Mouse (Mus musculus) kidney, postnatal 0 days (tissue): ENCODE measurements around the gene Aqp12. TPM values are rescaled to one million over a fixed set of nuclear protein-coding genes. Genes with fewer than 3 reads are reported as not detected.

ENCODE experiments used
- ATAC-seq: fragments of 200-750 bp; cut with Nextera tagmentation; replicated peaks from 2 replicates; pipeline ENCODE4 v1.8.0; 2017; ENCODE audit warnings: low read depth, moderate number of reproducible peaks, moderate TSS enrichment, moderate library complexity; ENCODE audit not compliant: low FRiP score
- DNase-seq: peaks from one replicate; pipeline ENCODE4 v3.0.0-alpha.2; 2016; ENCODE audit warnings: low spot score
- H3K27ac ChIP-seq: fragments of 300-500 bp; sonication (generic); 2 replicates; pipeline ENCODE4 v1.5.1; 2014; ENCODE audit warnings: mild to moderate bottlenecking
- H3K27me3 ChIP-seq: fragments of 300-500 bp; sonication (generic); 2 replicates; pipeline ENCODE4 v1.6.1; 2014; ENCODE audit warnings: low read length, mixed read lengths; ENCODE audit not compliant: insufficient read depth
- H3K36me3 ChIP-seq: fragments of 300-500 bp; sonication (generic); 2 replicates; pipeline ENCODE4 v1.6.1; 2014; ENCODE audit warnings: low read length, mixed read lengths; ENCODE audit not compliant: insufficient read depth
- H3K4me1 ChIP-seq: fragments of 300-500 bp; sonication (generic); replicated peaks from 2 replicates; pipeline ENCODE4 v1.6.1; 2014; ENCODE audit warnings: antibody characterized with exemption, low read length, mixed read lengths; ENCODE audit not compliant: insufficient read depth
- H3K4me2 ChIP-seq: fragments of 300-500 bp; sonication (generic); 2 replicates; pipeline ENCODE4 v1.6.1; 2014; ENCODE audit warnings: mild to moderate bottlenecking, low read length, moderate library complexity, mixed read lengths
- H3K4me3 ChIP-seq: fragments of 300-500 bp; sonication (generic); replicated peaks from 2 replicates; pipeline ENCODE4 v1.5.1; 2014; ENCODE audit warnings: low read depth, low read length
- H3K9ac ChIP-seq: fragments of 300-500 bp; sonication (generic); 2 replicates; pipeline ENCODE4 v1.6.1; 2014; ENCODE audit warnings: low read depth, low read length
- H3K9me3 ChIP-seq: fragments of 300-500 bp; sonication (generic); replicated peaks from 2 replicates; pipeline ENCODE4 v1.6.1; 2016; ENCODE audit warnings: low read length, inconsistent platforms, mixed read lengths
- CTCF ChIP-seq: IDR thresholded peaks from 2 replicates; pipeline ENCODE4 v1.5.1; 2016; ENCODE audit warnings: antibody characterized with exemption, low read depth, mild to moderate bottlenecking, moderate library complexity
- WGBS: fragments of 180-500 bp; shearing (Covaris S2); extraction: QIAGEN DNeasy Blood & Tissue Kit; methylation state at CpG from one replicate; pipeline ENCODE4 v1.1.7; 2014; 5-methylcytosine and 5-hydroxymethylcytosine counted together
- polyA plus RNA-seq: library from polyadenylated mRNA; unstranded; fragments of >200 nt; fragmentation: Nextera tagmentation; extraction: Ambion mirVana; gene quantifications from 2 replicates; pipeline ENCODE4 v1.2.1, GENCODE M21; 2015

The Aqp12 gene
- polyA plus RNA-seq, 1 experiment from 2014 or later = not detected

DNA sequence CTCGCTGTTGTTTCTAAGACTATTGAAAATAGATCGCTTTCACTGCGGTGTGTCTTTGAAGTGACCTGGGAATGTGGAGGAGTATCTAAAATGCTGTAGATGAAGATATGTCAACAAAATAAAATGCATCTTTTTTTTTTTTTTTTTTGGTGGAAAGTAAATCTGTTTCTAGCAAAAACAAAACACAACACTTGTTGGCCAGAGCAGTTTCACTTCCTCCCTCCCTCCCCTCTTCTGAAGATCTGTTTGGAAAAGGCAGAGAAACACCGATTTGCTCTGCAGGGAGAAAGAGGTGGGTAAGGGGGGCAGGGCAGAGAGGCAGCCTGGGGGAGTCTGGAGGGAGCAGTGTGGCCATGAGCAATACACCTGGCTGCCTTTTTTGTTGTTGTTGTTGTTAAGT is 7.2 kb downstream of the Aqp12 start:
- DNase-seq (no peak), ATAC-seq (no peak)
- H3K9me3 ChIP-seq = no peaks in the 10 kb centered on the region
- H3K4me1 ChIP-seq = no peaks in the 10 kb centered on the region
- no peak overlapping the region for H3K27ac ChIP-seq
- H3K9ac ChIP-seq = no peak overlapping the region
- H3K4me2 ChIP-seq = no peak overlapping the region
- no peak for TF ChIP-seq CTCF
- no peak overlapping the region for H3K4me3 ChIP-seq
- 73% methylated on average over 4 of the region's 4 CpGs for WGBS
- no peaks in the 10 kb centered on the region for H3K27me3 ChIP-seq
- H3K36me3 ChIP-seq = no peaks in the 10 kb centered on the region

DNA sequence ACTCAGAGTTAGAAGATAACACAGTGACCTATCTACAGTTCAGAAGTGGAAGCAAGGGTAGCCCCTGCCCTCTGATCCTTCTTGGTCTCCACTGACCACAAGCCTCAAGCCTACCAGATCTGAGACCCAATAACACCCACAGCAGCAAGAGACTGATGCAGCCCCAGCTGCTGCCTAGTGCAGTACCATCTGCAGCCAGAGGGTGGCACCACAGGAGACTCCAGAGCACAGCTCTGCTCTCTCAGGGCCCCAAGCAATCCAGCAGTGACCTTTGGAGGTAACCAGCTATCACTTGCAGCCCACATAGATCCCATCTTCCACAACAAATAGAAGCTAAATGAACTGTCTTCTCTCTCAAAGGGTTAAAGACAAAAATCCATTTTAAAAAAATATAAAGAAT is 8.3 kb downstream of the Aqp12 start:
- no peaks in the 10 kb centered on the region for H3K36me3 ChIP-seq
- no peaks in the 10 kb centered on the region for H3K27me3 ChIP-seq
- no peak overlapping the region for H3K9ac ChIP-seq
- ATAC-seq = no peak
- H3K9me3 ChIP-seq = no peaks in the 10 kb centered on the region
- no peaks in the 10 kb centered on the region for H3K4me1 ChIP-seq
- TF ChIP-seq CTCF = peak; percentile 85
- DNase-seq = peak; percentile 77
- H3K4me2 ChIP-seq = no peak overlapping the region
- no peak overlapping the region for H3K4me3 ChIP-seq
- H3K27ac ChIP-seq = no peak overlapping the region

DNA sequence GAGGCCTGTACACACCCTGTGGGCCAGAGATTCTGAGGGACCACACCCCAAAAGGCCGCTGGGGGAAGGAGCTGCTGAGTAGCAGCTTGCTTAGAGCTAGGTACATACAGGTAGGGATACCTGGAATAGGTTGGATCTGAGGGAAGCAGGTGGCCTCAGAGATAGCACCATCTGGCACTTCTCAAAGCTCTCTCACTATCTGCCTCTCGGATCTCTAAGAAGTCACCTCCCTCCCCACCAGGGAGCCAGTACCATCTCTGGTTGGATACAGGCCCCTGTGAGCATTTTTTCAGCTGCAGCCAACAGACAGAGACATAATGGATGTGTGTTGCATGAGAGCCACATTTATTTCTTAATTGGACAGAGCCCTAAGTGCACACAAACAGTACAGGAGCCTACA is 9.0 kb downstream of the Aqp12 start:
- Histone ChIP-seq H3K27ac (no peak overlapping the region), H3K36me3 (no peaks in the 10 kb centered on the region), H3K4me3 (no peak overlapping the region), H3K9ac (no peak overlapping the region), H3K4me1 (no peaks in the 10 kb centered on the region), H3K9me3 (no peaks in the 10 kb centered on the region), H3K27me3 (no peaks in the 10 kb centered on the region), H3K4me2 (no peak overlapping the region)
- no peak for TF ChIP-seq CTCF
- 67% methylated on average over 2 of the region's 2 CpGs for WGBS
- DNase-seq = no peak
- no peak for ATAC-seq

DNA sequence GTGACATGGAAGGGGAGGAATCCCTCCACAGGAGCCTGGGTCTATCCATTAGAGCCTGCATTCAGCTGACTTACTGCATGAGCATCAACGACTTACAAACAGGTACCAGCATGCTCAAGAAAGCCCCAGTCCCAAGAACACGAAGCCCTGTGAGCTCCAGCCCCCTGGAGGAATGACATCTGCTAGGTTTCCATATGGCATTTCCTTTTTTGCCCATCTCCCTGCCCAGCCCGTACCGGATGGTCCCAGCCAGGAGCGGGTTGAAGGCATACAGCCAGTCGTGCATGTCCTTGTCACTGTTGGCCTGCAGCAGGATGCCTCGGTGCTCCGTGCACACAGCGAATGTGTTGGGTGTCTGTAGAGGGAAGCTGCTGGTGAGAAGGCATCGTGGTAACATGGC is 12.6 kb downstream of the Aqp12 start:
- DNase-seq (no peak), ATAC-seq (no peak)
- Histone ChIP-seq H3K4me2 (no peak overlapping the region), H3K27ac (no peak overlapping the region), H3K27me3 (no peaks in the 10 kb centered on the region), H3K9ac (no peak overlapping the region), H3K4me1 (no peaks in the 10 kb centered on the region), H3K9me3 (no peaks in the 10 kb centered on the region), H3K36me3 (no peaks in the 10 kb centered on the region), H3K4me3 (no peak overlapping the region)
- WGBS = 80% methylated on average over 10 of the region's 10 CpGs
- no peak for TF ChIP-seq CTCF

DNA sequence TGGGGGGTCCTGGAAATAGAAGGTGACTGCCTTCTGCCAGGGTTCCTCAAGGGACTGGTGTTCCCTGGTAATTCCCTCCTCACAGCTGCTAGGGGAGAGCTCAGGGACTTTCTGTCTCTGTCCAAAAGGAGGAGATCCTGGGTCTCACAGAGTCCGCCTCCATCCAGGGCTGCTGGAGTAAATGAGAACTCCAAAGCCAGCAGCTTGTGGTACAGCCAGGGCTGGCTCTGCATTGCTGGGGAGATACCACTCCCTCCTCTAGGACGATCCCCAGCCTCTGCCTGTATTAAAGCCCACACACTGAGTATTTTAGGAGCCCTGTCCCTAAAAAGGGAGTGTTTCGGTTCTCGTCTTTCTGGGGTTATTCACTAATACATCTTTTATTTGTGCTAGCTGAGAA is 14.5 kb downstream of the Aqp12 start:
- no peaks in the 10 kb centered on the region for H3K36me3 ChIP-seq
- ATAC-seq = no peak
- H3K4me1 ChIP-seq = no peaks in the 10 kb centered on the region
- TF ChIP-seq CTCF = no peak
- no peak for DNase-seq
- 73% methylated on average over 4 of the region's 4 CpGs for whole genome bisulfite sequencing
- no peak overlapping the region for H3K27ac ChIP-seq
- H3K4me3 ChIP-seq = no peak overlapping the region
- no peak overlapping the region for H3K4me2 ChIP-seq
- no peaks in the 10 kb centered on the region for H3K27me3 ChIP-seq
- H3K9me3 ChIP-seq = no peaks in the 10 kb centered on the region
- H3K9ac ChIP-seq = no peak overlapping the region

DNA sequence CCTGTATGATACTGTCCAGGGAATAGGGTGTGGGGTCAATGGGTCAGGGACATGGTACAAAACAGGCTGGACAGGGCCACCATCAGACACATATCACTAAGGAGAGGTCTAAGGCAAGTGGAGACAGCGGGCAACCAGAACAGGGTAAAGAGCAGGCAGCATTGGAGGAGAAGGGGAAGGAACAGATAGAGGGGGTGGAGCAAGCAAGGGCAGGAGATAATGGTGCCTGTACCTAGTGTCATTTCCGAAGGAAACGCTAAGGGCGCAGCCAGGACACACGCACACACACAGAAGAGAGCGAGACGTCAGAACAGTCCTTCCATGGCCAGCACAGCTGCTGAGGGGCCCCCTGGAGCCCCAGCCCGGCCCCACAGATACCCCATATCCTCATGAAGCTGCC is 20.5 kb downstream of the Aqp12 start:
- WGBS = 80% methylated on average over 8 of the region's 8 CpGs
- ATAC-seq = no peak
- Histone ChIP-seq H3K27me3 (no peaks in the 10 kb centered on the region), H3K4me1 (no peaks in the 10 kb centered on the region), H3K9me3 (no peaks in the 10 kb centered on the region), H3K4me2 (no peak overlapping the region), H3K36me3 (no peaks in the 10 kb centered on the region), H3K4me3 (no peak overlapping the region), H3K9ac (no peak overlapping the region), H3K27ac (no peak overlapping the region)
- DNase-seq = no peak
- no peak for TF ChIP-seq CTCF

DNA sequence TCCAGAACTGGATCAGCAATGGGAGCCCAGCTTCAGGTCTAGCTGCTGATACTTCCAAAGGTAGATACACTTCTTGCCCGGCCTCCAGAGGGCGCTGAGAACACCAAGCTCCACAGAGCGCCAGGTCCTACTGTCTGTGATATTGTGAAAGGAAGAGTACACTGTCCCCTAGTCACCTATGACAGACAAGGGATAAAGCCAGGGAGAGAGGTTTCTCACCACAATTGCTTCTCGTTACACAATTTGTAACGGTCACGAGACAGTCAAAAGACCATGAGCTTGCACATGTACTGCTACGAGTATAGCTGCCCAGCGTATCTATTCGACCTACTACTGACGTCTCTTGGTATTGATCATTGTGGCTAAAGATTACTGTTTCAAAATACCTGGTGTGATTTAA is 23.3 kb downstream of the Aqp12 start:
- no peak overlapping the region for H3K4me2 ChIP-seq
- H3K27ac ChIP-seq = no peak overlapping the region
- no peak for TF ChIP-seq CTCF
- no peak overlapping the region for H3K9ac ChIP-seq
- no peaks in the 10 kb centered on the region for H3K27me3 ChIP-seq
- H3K4me3 ChIP-seq = no peak overlapping the region
- H3K9me3 ChIP-seq = no peaks in the 10 kb centered on the region
- WGBS = 95% methylated on average over 10 of the region's 10 CpGs
- H3K36me3 ChIP-seq = no peaks in the 10 kb centered on the region
- H3K4me1 ChIP-seq = no peaks in the 10 kb centered on the region
- ATAC-seq (no peak), DNase-seq (no peak)
